Mouse (Mus musculus): ENCODE measurements at regions not wholly inside any gene's neighbourhood (a gene's known extent, or its start where the extent isn't known, plus 50 kb on each side); places are given as distances from the start of the nearest gene placed in this dataset.
"Not testable (repeated sequence)": the region's sequence is repeated elsewhere in the genome, so short reads cannot be mapped to it uniquely, and the experiment has no call there.

GRCm38 (mm10) chr17:16571403-16571802 is 492.5 kb upstream of the Zfp960 start:
- DNase-seq (ENCODE audit: extremely low read depth, insufficient read length, low spot score), result no peak

- DNase-seq (ENCODE audit: extremely low read depth, insufficient read length, low spot score), result no peak
These were observed 475.1 kb upstream of the Zfp960 start for GRCm38 (mm10) chr17:16588791-16589190.

GRCm38 (mm10) chr17:16599671-16600070 is 464.2 kb upstream of the Zfp960 start:
- no peak for DNase-seq (ENCODE audit: extremely low read depth, insufficient read length, low spot score)

GRCm38 (mm10) chr17:16612405-16612979 is 451.4 kb upstream of the Zfp960 start:
- DNase-seq (ENCODE audit: extremely low read depth, insufficient read length, low spot score), result no peak

GRCm38 (mm10) chr17:16621931-16622556 is 441.9 kb upstream of the Zfp960 start:
- no peak for DNase-seq (ENCODE audit: extremely low read depth, insufficient read length, low spot score)

- no peak for DNase-seq (ENCODE audit: extremely low read depth, insufficient read length, low spot score)
These were observed 434.1 kb upstream of the Zfp960 start for GRCm38 (mm10) chr17:16629854-16630253.

GRCm38 (mm10) chr17:16633426-16633825 is 430.5 kb upstream of the Zfp960 start:
- no peak for DNase-seq (ENCODE audit: extremely low read depth, insufficient read length, low spot score)

- DNase-seq (ENCODE audit: extremely low read depth, insufficient read length, low spot score), result no peak
These were observed 426.4 kb upstream of the Zfp960 start for GRCm38 (mm10) chr17:16637463-16637862.

- DNase-seq (ENCODE audit: extremely low read depth, insufficient read length, low spot score), result no peak
These were observed 416.0 kb upstream of the Zfp960 start for GRCm38 (mm10) chr17:16647942-16648341.

- DNase-seq (ENCODE audit: extremely low read depth, insufficient read length, low spot score), result no peak
These were observed 398.7 kb upstream of the Zfp960 start for GRCm38 (mm10) chr17:16665253-16665652.

- DNase-seq (ENCODE audit: extremely low read depth, insufficient read length, low spot score), result no peak
These were observed 396.3 kb upstream of the Zfp960 start for GRCm38 (mm10) chr17:16667606-16668005.

GRCm38 (mm10) chr17:16704199-16704598 is 359.7 kb upstream of the Zfp960 start:
- DNase-seq (ENCODE audit: extremely low read depth, insufficient read length, low spot score), result no peak

GRCm38 (mm10) chr17:16705890-16706289 is 358.0 kb upstream of the Zfp960 start:
- DNase-seq (ENCODE audit: extremely low read depth, insufficient read length, low spot score), result no peak

GRCm38 (mm10) chr17:16726904-16727303 is 337.0 kb upstream of the Zfp960 start:
- no peak for DNase-seq (ENCODE audit: extremely low read depth, insufficient read length, low spot score)

- DNase-seq (ENCODE audit: extremely low read depth, insufficient read length, low spot score), result no peak
These were observed 310.8 kb upstream of the Zfp960 start for GRCm38 (mm10) chr17:16753090-16753489.

- DNase-seq (ENCODE audit: extremely low read depth, insufficient read length, low spot score), result not testable (repeated sequence)
These were observed 293.3 kb upstream of the Zfp960 start for GRCm38 (mm10) chr17:16770587-16770986.

- no peak for DNase-seq (ENCODE audit: extremely low read depth, insufficient read length, low spot score)
These were observed 265.6 kb upstream of the Zfp960 start for GRCm38 (mm10) chr17:16798316-16798715.

GRCm38 (mm10) chr17:16804986-16805385 is 258.9 kb upstream of the Zfp960 start:
- no peak for DNase-seq (ENCODE audit: extremely low read depth, insufficient read length, low spot score)

GRCm38 (mm10) chr17:16818421-16818820 is 245.5 kb upstream of the Zfp960 start:
- DNase-seq (ENCODE audit: extremely low read depth, insufficient read length, low spot score), result no peak

- DNase-seq (ENCODE audit: extremely low read depth, insufficient read length, low spot score), result no peak
These were observed 242.2 kb upstream of the Zfp960 start for GRCm38 (mm10) chr17:16821716-16822115.

GRCm38 (mm10) chr17:16839152-16839551 is 224.8 kb upstream of the Zfp960 start:
- DNase-seq (ENCODE audit: extremely low read depth, insufficient read length, low spot score), result no peak

- no peak for DNase-seq (ENCODE audit: extremely low read depth, insufficient read length, low spot score)
These were observed 203.1 kb upstream of the Zfp960 start for GRCm38 (mm10) chr17:16860771-16861170.

GRCm38 (mm10) chr17:16900791-16901190 is 163.1 kb upstream of the Zfp960 start:
- DNase-seq (ENCODE audit: extremely low read depth, insufficient read length, low spot score), result no peak

Data from 3134 (cell line).